Mouse (Mus musculus) cortical plate, adult 2 months (tissue): ENCODE measurements around the gene Ptrh1. TPM values are rescaled to one million over a fixed set of nuclear protein-coding genes. Genes with fewer than 3 reads are reported as not detected.
A peak's percentile ranks its signal among the peaks of the same experiment; 100 is the strongest.

Source experiments
- H3K27ac ChIP-seq: fragments of 200-500 bp; 2 replicates; pipeline ENCODE4 v1.5.1; 2012; ENCODE audit warnings: low read length, control low read depth, inconsistent platforms; ENCODE audit not compliant: insufficient read depth
- H3K4me1 ChIP-seq: fragments of 200-500 bp; 2 replicates; pipeline ENCODE4 v1.6.1; 2011; ENCODE audit warnings: low read length; ENCODE audit not compliant: control insufficient read depth, insufficient read depth
- H3K4me3 ChIP-seq: fragments of 200-500 bp; 2 replicates; pipeline ENCODE4 v1.5.1; 2011; ENCODE audit warnings: mild to moderate bottlenecking, low read length, control low read depth; ENCODE audit not compliant: insufficient read depth
- CTCF ChIP-seq: fragments of 200-500 bp; IDR thresholded peaks from 2 replicates; pipeline ENCODE4 v1.5.1; 2011; ENCODE audit warnings: mild to moderate bottlenecking, control low read depth, low read length; ENCODE audit not compliant: insufficient read depth; ENCODE audit errors: extremely low read depth
- POLR2A ChIP-seq: fragments of 200-500 bp; IDR thresholded peaks from 2 replicates; pipeline ENCODE4 v1.6.1; 2011; ENCODE audit warnings: mild to moderate bottlenecking, low read length, control low read depth; ENCODE audit not compliant: insufficient read depth; ENCODE audit errors: extremely low read depth
- polyA plus RNA-seq: library from polyadenylated mRNA; depleted of rRNA; stranded (reverse); fragments of >200 nt; gene quantifications from 2 replicates; pipeline ENCODE4 v1.2.3, GENCODE M21; 2012

The Ptrh1 gene
- polyA plus RNA-seq, 1 experiment: 5.4 TPM

- TF ChIP-seq CTCF: no peak
- no peak for TF ChIP-seq POLR2A
- Histone ChIP-seq H3K4me3 (no peak overlapping the region), H3K27ac (no peak overlapping the region), H3K4me1 (no peaks in the 10 kb centered on the region)
These were observed 38.6 kb upstream of the Ptrh1 start for GRCm38 (mm10) chr2:32737008-32737407.

- Histone ChIP-seq H3K4me3 (no peak overlapping the region), H3K27ac (no peak overlapping the region), H3K4me1 (no peaks in the 10 kb centered on the region)
- no peak for TF ChIP-seq CTCF
- no peak for TF ChIP-seq POLR2A
These were observed 36.3 kb upstream of the Ptrh1 start for GRCm38 (mm10) chr2:32739311-32739710.

DNA sequence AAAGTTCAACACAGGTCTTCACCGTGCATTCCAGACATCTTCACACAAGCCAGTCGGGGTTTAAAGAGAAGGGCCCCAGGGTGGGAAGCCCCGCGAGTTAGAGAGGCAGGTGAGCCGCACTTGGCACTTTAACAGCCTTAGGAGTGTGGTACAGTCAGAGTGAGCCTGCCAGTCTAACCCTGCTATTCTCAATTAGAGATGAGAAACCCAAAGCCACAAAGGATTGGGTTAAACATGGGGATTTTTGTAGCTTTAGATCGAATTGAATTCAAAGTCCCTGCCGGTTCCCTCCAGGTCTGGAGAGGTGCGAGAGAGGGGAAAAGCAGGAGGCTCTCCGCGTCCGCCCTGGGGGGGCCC, 34.7 kb upstream of the Ptrh1 start, which contains the start of gene 6330409D20Rik:
6330409D20Rik (minus strand) TSS at position 101 of the 357 bp plus-strand sequence.
- H3K4me1 ChIP-seq: no peaks in the 10 kb centered on the region
- peak within 1 kb of the TSS; percentile 74 for H3K27ac ChIP-seq
- peak within 1 kb of the TSS; percentile 93 for H3K4me3 ChIP-seq
- TF ChIP-seq CTCF: no peak
- TF ChIP-seq POLR2A: no peak

- no peaks in the 10 kb centered on the region for H3K4me1 ChIP-seq
- TF ChIP-seq CTCF (no peak), POLR2A (peak; percentile 60; the same call in 1 of the 2 replicates)
- H3K4me3 ChIP-seq: peak overlapping the region; percentile 93
- H3K27ac ChIP-seq: peak overlapping the region; percentile 74
These were observed 34.1 kb upstream of the Ptrh1 start for GRCm38 (mm10) chr2:32741273-32742172.

DNA sequence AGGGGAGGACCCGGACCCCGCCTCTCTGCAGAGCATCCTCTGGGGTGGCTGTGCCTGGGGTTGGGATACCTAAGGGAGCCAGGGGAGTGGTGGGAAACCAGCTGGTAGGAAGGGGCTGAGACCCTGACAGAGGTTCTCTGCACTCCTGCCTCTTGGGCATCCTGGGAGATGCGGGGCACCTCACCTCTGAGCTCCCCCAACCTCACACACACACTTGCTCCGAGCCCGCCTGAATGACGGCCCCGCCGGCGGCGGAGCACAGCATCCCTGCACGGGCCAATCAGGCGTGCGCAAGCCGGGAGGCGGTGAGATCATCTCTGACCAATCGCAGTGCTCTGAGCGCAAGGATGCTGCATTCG, 33.4 kb upstream of the Ptrh1 start:
- no peak overlapping the region for H3K27ac ChIP-seq
- peak overlapping the region; percentile 93 for H3K4me3 ChIP-seq
- no peaks in the 10 kb centered on the region for H3K4me1 ChIP-seq
- TF ChIP-seq POLR2A (peak; percentile 66), CTCF (no peak)

DNA sequence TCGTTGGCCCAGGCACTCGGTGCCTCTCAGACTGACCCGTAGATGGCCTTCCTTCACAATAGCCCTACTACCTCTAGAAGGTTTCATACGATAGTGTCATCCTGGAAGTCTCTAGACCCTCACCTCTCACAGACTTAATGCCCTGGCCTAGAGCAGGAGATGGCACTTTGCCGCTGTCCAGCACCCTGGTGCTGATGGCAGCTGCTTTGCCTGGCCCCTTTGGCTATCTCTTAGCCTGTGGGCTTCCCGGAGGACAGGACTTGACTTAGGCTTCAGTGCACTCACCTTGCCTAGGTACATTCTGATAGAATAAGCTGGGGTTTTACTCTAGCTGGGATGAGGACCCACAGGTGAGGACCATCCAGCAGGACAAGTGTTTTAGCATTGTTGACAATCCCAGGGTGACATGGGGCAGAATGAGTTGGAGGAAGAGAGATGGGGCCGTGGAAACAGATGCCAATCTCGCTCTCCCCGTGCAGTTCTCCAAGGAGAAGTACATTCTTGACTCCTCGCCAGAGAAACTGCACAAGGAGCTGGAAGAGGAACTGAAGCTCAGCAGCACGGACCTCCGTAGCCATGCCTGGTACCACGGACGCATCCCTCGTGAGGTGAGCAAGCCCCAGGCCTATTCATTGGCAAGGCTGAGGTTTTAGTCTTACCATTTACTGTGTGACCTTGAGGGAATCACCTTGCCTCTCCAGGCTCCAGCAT, 31.2 kb upstream of the Ptrh1 start:
- TF ChIP-seq CTCF (no peak), POLR2A (no peak)
- Histone ChIP-seq H3K4me3 (no peak overlapping the region), H3K4me1 (no peaks in the 10 kb centered on the region)

GRCm38 (mm10) chr2:32749082-32749481, 26.5 kb upstream of the Ptrh1 start:
- H3K4me3 ChIP-seq: no peak overlapping the region
- H3K27ac ChIP-seq: no peak overlapping the region
- H3K4me1 ChIP-seq: no peaks in the 10 kb centered on the region
- no peak for TF ChIP-seq CTCF
- no peak for TF ChIP-seq POLR2A

More for the DNA sequence above, 31.2 kb upstream of the Ptrh1 start:
- no peak overlapping the region for H3K27ac ChIP-seq

DNA sequence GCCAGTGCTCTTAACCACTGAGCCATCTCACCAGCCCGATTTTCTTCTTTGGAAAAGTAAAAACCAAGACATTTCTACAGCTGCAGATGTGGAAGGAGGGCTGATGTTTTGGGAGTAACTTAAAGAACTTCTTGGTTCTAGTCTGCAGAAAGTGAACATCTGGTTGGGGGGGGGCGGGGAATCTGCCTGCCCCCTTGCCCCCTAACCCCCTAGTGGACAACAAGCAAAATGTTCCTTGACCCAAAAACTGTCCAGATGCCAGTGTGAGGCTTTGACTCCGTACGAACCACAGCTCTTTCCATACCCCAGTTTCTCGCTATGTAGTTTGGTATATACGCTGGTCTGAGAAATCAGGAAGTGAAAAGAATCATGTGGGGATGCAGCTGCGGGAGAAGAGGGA, 25.4 kb upstream of the Ptrh1 start:
- Histone ChIP-seq H3K4me1 (no peaks in the 10 kb centered on the region), H3K4me3 (no peak overlapping the region), H3K27ac (no peak overlapping the region)
- no peak for TF ChIP-seq CTCF
- no peak for TF ChIP-seq POLR2A

DNA sequence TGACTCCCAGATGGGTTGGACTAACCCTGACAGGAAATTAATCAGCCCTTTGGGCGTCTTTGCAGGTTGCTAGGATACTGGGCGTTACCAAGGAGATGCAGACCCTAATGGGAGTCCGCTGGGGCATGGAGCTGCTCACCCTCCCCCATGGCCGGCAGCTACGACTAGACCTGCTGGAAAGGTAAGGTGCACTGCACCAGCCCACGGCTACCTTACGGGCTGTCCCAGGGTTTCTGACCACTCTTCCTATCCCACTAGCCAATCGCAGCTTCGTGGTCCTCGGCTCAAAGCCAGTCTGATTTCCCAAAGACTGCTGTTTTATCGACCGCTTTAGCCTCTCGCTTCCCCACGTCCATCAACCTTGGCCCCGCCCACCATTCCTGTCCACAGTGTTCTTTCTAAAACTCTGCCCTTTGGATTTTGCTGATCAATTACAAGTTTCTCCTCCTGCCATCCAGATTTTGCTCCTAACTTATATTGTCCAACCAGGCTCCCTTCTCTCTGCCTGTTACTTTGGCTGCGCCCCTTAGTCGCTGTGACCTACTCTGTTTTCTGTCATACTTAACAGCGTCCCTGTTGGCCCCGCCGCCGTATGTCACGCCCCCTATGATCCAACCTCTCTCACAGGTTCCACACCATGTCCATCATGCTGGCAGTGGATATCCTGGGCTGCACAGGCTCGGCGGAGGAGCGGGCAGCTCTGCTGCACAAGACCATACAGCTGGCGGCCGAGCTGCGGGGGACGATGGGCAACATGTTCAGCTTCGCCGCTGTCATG, 24.5 kb upstream of the Ptrh1 start:
- no peak overlapping the region for H3K27ac ChIP-seq
- H3K4me1 ChIP-seq: no peaks in the 10 kb centered on the region
- no peak overlapping the region for H3K4me3 ChIP-seq
- TF ChIP-seq CTCF: no peak
- TF ChIP-seq POLR2A: no peak

- Histone ChIP-seq H3K4me1 (no peaks in the 10 kb centered on the region), H3K27ac (no peak overlapping the region), H3K4me3 (no peak overlapping the region)
- no peak for TF ChIP-seq POLR2A
- no peak for TF ChIP-seq CTCF
These were observed 23.9 kb upstream of the Ptrh1 start for GRCm38 (mm10) chr2:32751665-32752033.
